Mouse (Mus musculus) embryonic fibroblast, embryonic 13.5 days (primary cell): ENCODE results near the gene Arhgap42.
A peak's percentile ranks its signal among the peaks of the same experiment; 100 is the strongest.

Experiments
- CTCF ChIP-seq: IDR thresholded peaks from 2 replicates; pipeline ENCODE4 v1.5.1; 2011; ENCODE audit warnings: mild to moderate bottlenecking, control low read depth, low read length, moderate library complexity, borderline replicate concordance; ENCODE audit not compliant: insufficient read depth
- POLR2A ChIP-seq: IDR thresholded peaks from 2 replicates; pipeline ENCODE4 v1.6.1; 2011; ENCODE audit warnings: low read depth, mild to moderate bottlenecking, control low read depth, low read length, moderate library complexity

GRCm38 (mm10) chr9:9237511-9237910, 1.4 kb downstream of the Arhgap42 start:
- TF ChIP-seq CTCF (no peak), POLR2A (peak; percentile 19; the same call in 1 of the 2 replicates)
